Mouse (Mus musculus): ENCODE results near the gene Sema3b.

DNA sequence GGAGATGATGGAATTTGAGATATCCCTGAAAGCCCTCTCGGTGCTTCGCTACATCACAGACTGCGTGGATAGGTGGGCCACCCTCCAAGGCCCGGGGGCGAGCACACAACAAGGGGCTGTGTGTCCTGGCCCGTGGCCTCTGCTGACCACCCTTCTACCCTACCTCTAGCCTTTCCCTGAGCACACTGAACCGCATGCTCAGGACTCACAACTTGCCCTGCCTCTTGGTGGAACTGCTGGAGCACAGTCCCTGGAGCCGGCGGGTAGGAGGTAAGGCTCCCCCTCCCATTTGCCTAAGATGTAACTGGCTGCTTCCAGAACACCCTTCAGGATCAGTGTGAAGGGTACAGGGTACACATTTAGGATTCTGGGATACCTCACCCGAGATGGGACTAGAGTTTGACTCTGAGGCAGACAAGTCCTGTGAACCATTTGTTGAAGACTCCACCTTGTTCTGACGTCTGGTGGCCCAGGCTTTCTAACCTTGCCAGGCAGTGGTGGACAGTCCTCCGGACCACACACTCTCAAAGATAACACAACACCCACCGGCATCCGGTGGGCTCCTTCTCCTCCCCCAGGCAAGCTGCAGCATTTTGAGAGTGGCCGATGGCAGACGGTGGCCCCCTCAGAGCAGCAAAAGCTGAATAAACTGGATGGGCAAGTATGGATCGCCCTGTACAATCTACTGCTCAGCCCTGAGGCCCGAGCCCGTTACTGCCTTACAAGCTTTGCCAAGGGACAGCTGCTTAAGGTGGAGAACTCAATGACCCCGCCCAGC is 59.5 kb downstream of the Sema3b start:
- TF ChIP-seq CTCF (IDR thresholded peaks at IDR 0.05; ENCODE audit: low read depth, low read length): no peak
- TF ChIP-seq POLR2A (IDR thresholded peaks at IDR 0.05; ENCODE audit: extremely low read depth, insufficient read depth, low read length): no peak

Data from liver, adult 2 months (tissue).